Mouse (Mus musculus): Measurements from ENCODE around the gene Higd1c.

- no peak for TF ChIP-seq CTCF (IDR thresholded peaks at IDR 0.05; ENCODE audit: low read depth, low read length)
- TF ChIP-seq POLR2A (IDR thresholded peaks at IDR 0.05; ENCODE audit: insufficient read depth, low read length) = no peak
Observed at GRCm38 (mm10) chr15:100433234-100433633, 68.9 kb downstream of the Higd1c start.

Data from ES-Bruce4 (cell line).